Mouse (Mus musculus) regulatory T cell (primary cell): ENCODE data around the gene Elavl2.
"Not testable (repeated sequence)": the region's sequence is repeated elsewhere in the genome, so short reads cannot be mapped to it uniquely, and the experiment has no call there.

Source experiments
- in situ Hi-C: fragments of 300-600 bp; cut with MboI, MseI; formaldehyde crosslinking; loops from one replicate; pipeline ENCODE4 v1.15.1; 2025; ENCODE audit warnings: high pct_unique_total_duplicates

The Elavl2 gene

GRCm38 (mm10) chr4:91334177-91334576 is 66.4 kb downstream of the Elavl2 start:
- in situ Hi-C loops, result no loop called here

- in situ Hi-C loops, result no loop called here
Measured at GRCm38 (mm10) chr4:91310801-91311200, 89.8 kb downstream of the Elavl2 start.

GRCm38 (mm10) chr4:91297706-91298105 is 102.9 kb downstream of the Elavl2 start:
- in situ Hi-C loops, result no loop called here

GRCm38 (mm10) chr4:91295317-91295716 is 105.3 kb downstream of the Elavl2 start:
- in situ Hi-C loops, result no loop called here

GRCm38 (mm10) chr4:91291526-91291925 is 109.1 kb downstream of the Elavl2 start:
- in situ Hi-C loops, result no loop called here

GRCm38 (mm10) chr4:91290373-91290772 is 110.2 kb downstream of the Elavl2 start:
- in situ Hi-C loops, result no loop called here

GRCm38 (mm10) chr4:91289151-91289550 is 111.4 kb downstream of the Elavl2 start:
- in situ Hi-C loops, result no loop called here

GRCm38 (mm10) chr4:91268390-91268789 is 132.2 kb downstream of the Elavl2 start:
- in situ Hi-C loops, result no loop called here

GRCm38 (mm10) chr4:91263733-91264440 is 136.7 kb downstream of the Elavl2 start:
- in situ Hi-C loops, result no loop called here

- in situ Hi-C loops, result no loop called here
Measured at GRCm38 (mm10) chr4:91262839-91263238, 137.7 kb downstream of the Elavl2 start.

- in situ Hi-C loops, result no loop called here
Measured at GRCm38 (mm10) chr4:91260622-91261021, 140.0 kb downstream of the Elavl2 start.

GRCm38 (mm10) chr4:91248650-91249049 is 151.9 kb downstream of the Elavl2 start:
- in situ Hi-C loops, result no loop called here

- in situ Hi-C loops, result not testable (repeated sequence)
Measured at GRCm38 (mm10) chr4:91245136-91245535, 155.4 kb downstream of the Elavl2 start.

- in situ Hi-C loops, result no loop called here
Measured at GRCm38 (mm10) chr4:91244554-91244953, 156.0 kb downstream of the Elavl2 start.

- in situ Hi-C loops, result no loop called here
Measured at GRCm38 (mm10) chr4:91243896-91244295, 156.7 kb downstream of the Elavl2 start.

GRCm38 (mm10) chr4:91238739-91239485 is 161.7 kb downstream of the Elavl2 start:
- in situ Hi-C loops, result no loop called here

GRCm38 (mm10) chr4:91236976-91237375 is 163.6 kb downstream of the Elavl2 start:
- in situ Hi-C loops, result no loop called here

- in situ Hi-C loops, result no loop called here
Measured at GRCm38 (mm10) chr4:91234941-91235340, 165.6 kb downstream of the Elavl2 start.

GRCm38 (mm10) chr4:91233599-91233998 is 167.0 kb downstream of the Elavl2 start:
- in situ Hi-C loops, result no loop called here

GRCm38 (mm10) chr4:91230439-91230863 is 170.1 kb downstream of the Elavl2 start:
- in situ Hi-C loops, result no loop called here

- in situ Hi-C loops, result no loop called here
Measured at GRCm38 (mm10) chr4:91228341-91228740, 172.2 kb downstream of the Elavl2 start.

- in situ Hi-C loops, result no loop called here
Measured at GRCm38 (mm10) chr4:91223811-91224210, 176.8 kb downstream of the Elavl2 start.

- in situ Hi-C loops, result no loop called here
Measured at GRCm38 (mm10) chr4:91219322-91219721, 181.3 kb downstream of the Elavl2 start.
